Mouse (Mus musculus): ENCODE data around the gene S100a2. TPM values are rescaled to one million over a fixed set of nuclear protein-coding genes. Genes with fewer than 3 reads are reported as not detected.
A peak's percentile ranks its signal among the peaks of the same experiment; 100 is the strongest.

The S100a2 gene
- polyA plus RNA-seq, 1 experiment: not detected

DNA sequence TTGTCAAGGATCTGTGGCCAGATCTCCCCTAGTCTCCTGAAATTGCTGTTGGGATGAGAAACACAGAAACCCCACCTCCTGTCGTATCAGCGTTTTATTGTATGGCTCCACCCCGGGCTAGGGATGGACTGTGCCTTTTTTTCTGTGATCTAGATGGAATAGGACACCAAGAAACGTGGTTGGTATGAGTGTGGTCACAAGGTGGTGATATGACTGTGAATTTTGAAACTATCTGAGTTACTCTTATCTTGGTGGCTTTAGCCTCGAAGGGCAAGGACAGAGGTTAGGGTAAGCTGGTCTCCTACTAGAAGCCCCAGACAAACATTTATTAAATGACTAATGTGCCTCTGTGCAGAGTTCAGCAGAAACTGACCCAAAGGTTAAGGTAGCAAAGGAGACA, 5.5 kb downstream of the S100a2 start:
- DNase-seq: no peak
- TF ChIP-seq CTCF (conservative IDR thresholded peaks at IDR 0.05; ENCODE audit: insufficient read depth, insufficient read length, low read depth, low read length) (no peak), POLR2A (IDR thresholded peaks at IDR 0.05; ENCODE audit: low read depth, low read length) (no peak)
- WGBS: 71% methylated on average over 5 of the region's 5 CpGs
- Histone ChIP-seq H3K4me3 (ENCODE audit: insufficient read depth, low read depth, low read length) (no peak overlapping the region), H3K36me3 (ENCODE audit: control insufficient read depth, insufficient read depth, low read length) (no peaks in the 10 kb centered on the region), H3K27me3 (replicated peaks; ENCODE audit: control insufficient read depth, insufficient read depth, low read length) (no peaks in the 10 kb centered on the region), H3K4me1 (ENCODE audit: control insufficient read depth, insufficient read depth, low read length) (no peaks in the 10 kb centered on the region), H3K27ac (ENCODE audit: insufficient read depth, low read depth, low read length) (no peak overlapping the region)

DNA sequence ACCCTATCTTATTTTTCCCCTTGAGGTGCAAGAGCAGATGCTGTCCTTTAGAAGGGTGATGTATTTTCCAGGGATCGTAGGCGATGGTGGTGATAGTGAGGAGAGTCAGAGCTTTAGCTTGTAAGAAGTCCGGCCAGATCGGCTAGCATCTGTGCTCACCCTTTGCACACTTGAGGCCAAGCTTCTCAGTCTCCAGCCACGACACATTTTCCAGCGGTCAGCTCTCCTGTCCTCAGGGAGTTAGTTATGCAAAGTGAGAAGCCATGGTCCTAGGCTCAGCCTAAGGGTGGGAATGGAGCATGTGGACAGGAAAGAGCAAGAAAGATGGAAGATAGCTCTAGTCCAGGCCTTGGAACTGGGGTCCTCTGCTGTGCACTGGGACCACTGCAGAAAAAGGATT, 6.8 kb downstream of the S100a2 start:
- no peaks in the 10 kb centered on the region for H3K4me1 ChIP-seq (ENCODE audit: control insufficient read depth, insufficient read depth, low read length)
- H3K36me3 ChIP-seq (ENCODE audit: control insufficient read depth, insufficient read depth, low read length): no peaks in the 10 kb centered on the region
- H3K27ac ChIP-seq (ENCODE audit: insufficient read depth, low read depth, low read length): no peak overlapping the region
- DNase-seq: no peak
- WGBS: 84% methylated on average over 6 of the region's 6 CpGs
- H3K27me3 ChIP-seq (replicated peaks; ENCODE audit: control insufficient read depth, insufficient read depth, low read length): no peaks in the 10 kb centered on the region
- H3K4me3 ChIP-seq (ENCODE audit: insufficient read depth, low read depth, low read length): no peak overlapping the region
- TF ChIP-seq POLR2A (IDR thresholded peaks at IDR 0.05; ENCODE audit: low read depth, low read length) (no peak), CTCF (conservative IDR thresholded peaks at IDR 0.05; ENCODE audit: insufficient read depth, insufficient read length, low read depth, low read length) (no peak)

DNA sequence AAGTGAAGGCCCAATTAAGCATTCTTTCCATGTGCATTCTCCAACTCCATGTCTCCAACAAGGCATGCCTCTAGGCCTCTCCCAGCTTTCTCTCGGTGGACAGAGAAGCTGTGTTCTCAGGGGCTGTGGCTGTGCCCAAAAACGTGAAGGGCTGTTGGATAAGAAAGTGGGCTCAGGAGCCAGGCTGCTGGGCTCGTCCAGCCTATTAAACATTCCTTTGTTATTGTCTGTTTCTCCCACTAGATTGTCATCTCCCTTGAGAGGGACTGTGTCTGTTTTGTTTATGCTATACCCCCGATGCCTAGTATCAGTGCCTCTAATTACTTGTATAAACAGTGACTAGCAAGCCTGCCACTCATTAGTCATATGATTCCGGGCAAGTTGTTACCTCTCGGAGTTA, 7.7 kb downstream of the S100a2 start:
- no peaks in the 10 kb centered on the region for H3K36me3 ChIP-seq (ENCODE audit: control insufficient read depth, insufficient read depth, low read length)
- no peaks in the 10 kb centered on the region for H3K27me3 ChIP-seq (replicated peaks; ENCODE audit: control insufficient read depth, insufficient read depth, low read length)
- DNase-seq: no peak
- no peak for TF ChIP-seq POLR2A (IDR thresholded peaks at IDR 0.05; ENCODE audit: low read depth, low read length)
- no peak for TF ChIP-seq CTCF (conservative IDR thresholded peaks at IDR 0.05; ENCODE audit: insufficient read depth, insufficient read length, low read depth, low read length)
- no peak overlapping the region for H3K27ac ChIP-seq (ENCODE audit: insufficient read depth, low read depth, low read length)
- no peak overlapping the region for H3K4me3 ChIP-seq (ENCODE audit: insufficient read depth, low read depth, low read length)
- WGBS: 47% methylated on average over 6 of the region's 6 CpGs
- no peaks in the 10 kb centered on the region for H3K4me1 ChIP-seq (ENCODE audit: control insufficient read depth, insufficient read depth, low read length)

DNA sequence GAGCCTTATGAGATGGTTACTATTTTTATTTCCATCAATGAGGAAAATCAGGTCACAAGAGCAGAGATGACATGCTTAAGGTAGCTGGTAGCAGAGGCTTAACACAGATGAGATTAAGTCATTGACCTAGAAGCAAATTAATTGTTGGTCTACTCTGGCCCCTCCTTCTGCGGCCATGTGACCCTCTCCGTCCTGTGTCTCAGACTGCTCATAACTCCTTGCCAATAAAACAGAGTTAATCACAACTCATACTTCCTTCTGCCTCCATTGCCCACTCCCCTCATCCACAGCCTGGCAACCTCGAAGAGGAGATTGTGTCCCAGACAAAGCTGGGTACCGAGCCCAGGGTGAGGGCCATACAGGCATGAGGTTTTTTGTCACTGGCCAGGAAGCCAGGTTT, 8.2 kb downstream of the S100a2 start:
- H3K36me3 ChIP-seq (ENCODE audit: control insufficient read depth, insufficient read depth, low read length): no peaks in the 10 kb centered on the region
- DNase-seq: no peak
- no peak overlapping the region for H3K4me3 ChIP-seq (ENCODE audit: insufficient read depth, low read depth, low read length)
- no peaks in the 10 kb centered on the region for H3K4me1 ChIP-seq (ENCODE audit: control insufficient read depth, insufficient read depth, low read length)
- no peaks in the 10 kb centered on the region for H3K27me3 ChIP-seq (replicated peaks; ENCODE audit: control insufficient read depth, insufficient read depth, low read length)
- TF ChIP-seq POLR2A (IDR thresholded peaks at IDR 0.05; ENCODE audit: low read depth, low read length) (no peak), CTCF (conservative IDR thresholded peaks at IDR 0.05; ENCODE audit: insufficient read depth, insufficient read length, low read depth, low read length) (no peak)
- H3K27ac ChIP-seq (ENCODE audit: insufficient read depth, low read depth, low read length): no peak overlapping the region
- 69% methylated on average over 4 of the region's 4 CpGs for WGBS

DNA sequence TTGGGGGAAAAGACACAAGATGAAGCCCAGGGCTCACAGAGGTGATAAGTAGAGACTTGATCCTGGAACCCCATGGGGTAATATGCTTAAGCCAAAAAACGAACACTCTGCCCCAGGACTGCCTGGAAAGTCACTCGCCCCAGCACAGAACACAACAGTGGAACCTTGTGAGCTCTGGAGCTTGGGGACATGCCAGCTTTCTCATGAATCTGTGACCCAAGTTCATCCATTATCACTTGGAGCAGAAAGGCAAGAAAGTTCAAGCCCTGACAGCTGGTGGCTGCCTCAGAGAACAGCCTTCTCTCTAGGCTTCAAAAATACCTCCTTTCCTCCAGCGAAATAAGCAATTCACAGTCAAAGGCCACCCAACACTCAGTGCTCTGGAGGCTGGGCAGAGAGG, 9.4 kb downstream of the S100a2 start:
- no peaks in the 10 kb centered on the region for H3K36me3 ChIP-seq (ENCODE audit: control insufficient read depth, insufficient read depth, low read length)
- 71% methylated on average over 3 of the region's 3 CpGs for WGBS
- H3K4me3 ChIP-seq (ENCODE audit: insufficient read depth, low read depth, low read length): no peak overlapping the region
- DNase-seq: peak; percentile 54
- no peak overlapping the region for H3K27ac ChIP-seq (ENCODE audit: insufficient read depth, low read depth, low read length)
- no peak for TF ChIP-seq POLR2A (IDR thresholded peaks at IDR 0.05; ENCODE audit: low read depth, low read length)
- no peak for TF ChIP-seq CTCF (conservative IDR thresholded peaks at IDR 0.05; ENCODE audit: insufficient read depth, insufficient read length, low read depth, low read length)
- H3K27me3 ChIP-seq (replicated peaks; ENCODE audit: control insufficient read depth, insufficient read depth, low read length): no peaks in the 10 kb centered on the region
- H3K4me1 ChIP-seq (ENCODE audit: control insufficient read depth, insufficient read depth, low read length): 0 out of 2 replicates have a peak, but pooled peaks cover 3% of the 10 kb centered on the region

DNA sequence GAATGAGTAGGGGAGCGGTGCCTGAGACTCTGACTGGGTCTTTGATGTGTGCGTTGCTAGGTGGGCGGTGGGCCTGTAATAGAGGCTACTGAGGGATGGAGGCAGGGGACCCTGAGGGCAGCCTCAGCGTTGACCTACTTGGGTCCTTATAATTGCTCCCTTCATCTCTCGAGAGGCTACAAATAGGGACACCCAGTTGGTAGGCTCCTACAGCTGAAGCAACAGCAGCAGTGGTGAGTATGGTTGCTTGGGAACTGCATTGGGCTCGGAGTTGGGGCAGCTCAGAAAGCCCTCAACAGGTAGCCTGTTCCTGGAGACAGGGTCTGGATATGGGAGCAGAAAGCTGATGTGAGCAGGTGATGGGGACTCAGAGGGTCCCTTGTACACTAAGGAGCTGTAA, 10.0 kb downstream of the S100a2 start:
- TF ChIP-seq CTCF (conservative IDR thresholded peaks at IDR 0.05; ENCODE audit: insufficient read depth, insufficient read length, low read depth, low read length) (no peak), POLR2A (IDR thresholded peaks at IDR 0.05; ENCODE audit: low read depth, low read length) (no peak)
- no peak for DNase-seq
- Histone ChIP-seq H3K4me1 (ENCODE audit: control insufficient read depth, insufficient read depth, low read length) (0 out of 2 replicates have a peak, but pooled peaks cover 3% of the 10 kb centered on the region), H3K27me3 (replicated peaks; ENCODE audit: control insufficient read depth, insufficient read depth, low read length) (no peaks in the 10 kb centered on the region), H3K27ac (ENCODE audit: insufficient read depth, low read depth, low read length) (no peak overlapping the region), H3K4me3 (ENCODE audit: insufficient read depth, low read depth, low read length) (no peak overlapping the region), H3K36me3 (ENCODE audit: control insufficient read depth, insufficient read depth, low read length) (no peaks in the 10 kb centered on the region)
- 84% methylated on average over 6 of the region's 6 CpGs for WGBS

DNA sequence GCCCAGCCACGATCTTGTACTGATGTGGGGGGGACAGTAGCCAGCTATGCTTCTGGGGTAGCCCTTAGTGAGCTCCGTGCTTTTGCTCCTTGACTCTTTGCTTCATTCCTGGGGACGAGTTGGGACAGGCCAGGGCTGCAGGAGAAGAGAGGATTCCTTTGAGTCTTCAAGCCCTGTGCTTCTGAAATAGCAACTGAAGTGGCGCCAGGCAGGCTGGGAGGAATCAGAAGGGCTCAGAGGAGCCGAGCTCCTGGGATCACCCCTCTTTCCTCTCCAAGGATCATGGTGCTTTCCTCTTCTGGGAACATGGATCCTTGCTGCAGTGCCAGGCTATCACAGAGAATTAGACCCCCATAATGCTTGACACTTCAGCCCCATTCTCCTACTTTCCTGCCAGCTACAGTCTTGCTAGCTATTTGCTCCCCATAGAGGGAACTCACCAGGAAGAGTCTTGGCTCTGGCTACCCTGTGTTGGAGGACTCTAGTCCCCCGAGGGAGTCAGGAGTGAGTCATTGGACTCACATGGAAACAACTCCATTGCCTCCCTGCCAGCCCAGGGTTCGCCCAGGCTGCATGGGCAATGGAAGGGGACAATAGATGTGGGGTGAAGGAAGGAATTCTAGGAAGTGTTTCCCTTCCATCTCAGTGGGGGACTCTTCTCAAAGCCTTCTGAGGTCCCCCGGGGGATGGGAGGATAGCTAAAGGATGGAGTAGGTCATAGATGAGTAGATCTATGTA, 10.6 kb downstream of the S100a2 start:
- no peak overlapping the region for H3K4me3 ChIP-seq (ENCODE audit: insufficient read depth, low read depth, low read length)
- TF ChIP-seq CTCF (conservative IDR thresholded peaks at IDR 0.05; ENCODE audit: insufficient read depth, insufficient read length, low read depth, low read length): no peak
- no peak for TF ChIP-seq POLR2A (IDR thresholded peaks at IDR 0.05; ENCODE audit: low read depth, low read length)
- no peak for DNase-seq
- WGBS: 76% methylated on average over 8 of the region's 8 CpGs
- no peaks in the 10 kb centered on the region for H3K36me3 ChIP-seq (ENCODE audit: control insufficient read depth, insufficient read depth, low read length)
- H3K27ac ChIP-seq (ENCODE audit: insufficient read depth, low read depth, low read length): no peak overlapping the region
- H3K4me1 ChIP-seq (ENCODE audit: control insufficient read depth, insufficient read depth, low read length): 0 out of 2 replicates have a peak, but pooled peaks cover 3% of the 10 kb centered on the region
- no peaks in the 10 kb centered on the region for H3K27me3 ChIP-seq (replicated peaks; ENCODE audit: control insufficient read depth, insufficient read depth, low read length)
